Mouse (Mus musculus) neutrophil, adult 59 days (primary cell): ENCODE results near the gene Tssk2. TPM values are rescaled to one million over a fixed set of nuclear protein-coding genes. Genes with fewer than 3 reads are reported as not detected.

Source experiments
- total RNA-seq, 2 experiments: library from RNA; stranded (reverse); gene quantifications; 1 replicate in 1 of 2; 2 replicates in 1 of 2; pipeline ENCODE4 v1.2.4; 2023

Gene Tssk2
- total RNA-seq: not detected

DNA sequence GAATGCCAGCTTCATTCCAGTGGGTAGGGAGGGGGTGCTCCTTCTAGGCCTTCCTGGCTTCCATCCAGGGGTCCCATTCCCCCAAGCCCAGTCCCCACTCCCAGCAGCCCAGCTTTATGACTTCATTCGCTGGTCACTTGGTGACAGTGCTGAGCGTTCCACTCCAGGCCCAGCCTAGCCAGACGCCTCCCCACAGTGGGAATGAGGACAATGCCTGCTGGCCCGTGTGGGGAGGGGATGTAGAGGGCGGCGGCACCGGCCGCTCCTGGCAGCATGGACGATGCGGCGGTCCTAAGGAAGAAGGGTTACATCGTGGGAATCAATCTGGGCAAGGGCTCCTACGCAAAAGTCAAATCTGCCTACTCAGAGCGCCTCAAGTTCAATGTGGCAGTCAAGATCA is at the start of gene Tssk2, which contains the start of gene Dgcr2:
Gene Tssk2, plus strand, starts transcription at position 176 of the 400 bp plus-strand sequence.
Gene Dgcr2, minus strand, starts transcription at position 101 of the 400 bp plus-strand sequence.

DNA sequence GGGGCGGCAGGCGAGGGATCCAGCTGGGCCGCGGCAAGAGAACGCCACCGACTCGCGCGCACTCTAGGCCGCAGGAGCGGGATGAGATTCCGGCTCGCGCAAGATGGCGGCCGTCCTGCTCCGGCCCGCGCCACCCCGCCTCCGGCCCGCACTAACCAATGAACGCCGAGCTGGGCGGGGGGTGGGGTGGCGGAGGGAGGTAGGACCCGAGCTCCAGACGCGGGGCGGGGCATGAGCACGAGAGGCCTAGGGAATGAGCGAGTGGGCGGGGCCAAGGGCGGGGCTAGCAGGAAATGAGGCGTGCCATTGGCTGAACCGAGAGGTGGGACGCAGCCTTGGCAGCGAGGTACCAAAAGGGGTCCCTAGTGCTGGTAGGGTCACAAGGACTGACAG is 6.9 kb upstream of the Tssk2 start, which contains the start of gene Gm20518:
Gene Gm20518, minus strand, starts transcription at position 105 of the 393 bp plus-strand sequence.

GRCm38 (mm10) chr16:17893923-17894322 is 4.5 kb upstream of the Tssk2 start, which contains the start of gene Tssk1:
Tssk1 (plus strand) TSS chr16:17894223.

DNA sequence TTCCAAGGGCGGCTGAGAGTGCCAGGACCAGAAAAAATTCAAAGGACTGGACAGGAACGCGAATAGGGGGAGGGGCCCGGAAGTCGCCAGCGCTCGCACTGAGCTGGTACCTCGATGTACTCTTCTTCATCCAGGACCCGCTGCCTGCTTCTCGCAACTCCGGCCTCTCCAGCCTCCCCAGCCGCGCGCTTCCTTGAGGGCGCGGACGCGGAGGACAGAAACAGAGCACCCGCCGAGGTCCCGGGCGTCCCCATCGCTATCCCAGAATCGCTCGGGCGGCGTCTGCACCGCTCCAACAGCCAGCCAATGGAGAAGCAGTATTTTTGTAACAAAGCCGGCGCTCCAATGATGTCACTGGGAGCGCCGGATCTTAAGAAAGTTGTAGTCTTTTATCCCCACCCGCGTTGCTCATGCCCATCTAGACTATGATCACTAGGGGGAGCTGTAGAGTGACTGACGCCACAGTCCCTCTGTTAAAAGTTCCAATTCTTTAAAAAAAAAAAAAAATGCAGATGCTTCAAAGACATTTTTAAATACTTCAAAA is 12.7 kb downstream of the Tssk2 start, which contains the start of gene Ess2:
Gene Ess2, minus strand, starts transcription at position 297 of the 544 bp plus-strand sequence.

GRCm38 (mm10) chr16:17914307-17915249 is 16.1 kb downstream of the Tssk2 start, which contains the start of gene Gsc2:
Gsc2 (minus strand) TSS chr16:17915059.

GRCm38 (mm10) chr16:17928087-17928580 is 29.7 kb downstream of the Tssk2 start, which contains the start of gene Slc25a1:
Slc25a1 (minus strand) TSS chr16:17928219.

Other genes starting within 250 kb of the Tssk2 start
- 10 to 100 TPM; 84.2 TPM for gene Med15, start 165.7 kb upstream of the Tssk2 start, total RNA-seq
- gene Klhl22, start 139.0 kb upstream of the Tssk2 start, total RNA-seq: 10 to 100 TPM in 1 of 2 experiments, 1 to 10 TPM in 1; 9.5 to 13.6 TPM
- gene Scarf2, start 101.4 kb upstream of the Tssk2 start, total RNA-seq: not detected
- gene B830017H08Rik, start 65.5 kb upstream of the Tssk2 start, total RNA-seq: not detected
- 1 to 10 TPM; 3.5 to 3.9 TPM for gene Car15, start 60.3 kb upstream of the Tssk2 start, total RNA-seq
- gene Gm20518, start 7.0 kb upstream of the Tssk2 start, total RNA-seq: under 1 TPM; 0.35 to 0.76 TPM
- not detected for gene Tssk1, start 4.4 kb upstream of the Tssk2 start, total RNA-seq
- gene Dgcr2, start 75 bp upstream of the Tssk2 start, total RNA-seq: 10 to 100 TPM; 37.2 to 42.9 TPM
- 10 to 100 TPM; 27.8 to 32.6 TPM for gene Ess2, start 12.7 kb downstream of the Tssk2 start, total RNA-seq
- not detected for gene Gsc2, start 16.4 kb downstream of the Tssk2 start, total RNA-seq
- gene Slc25a1, start 29.6 kb downstream of the Tssk2 start, total RNA-seq: 10 to 100 TPM; 16.3 to 17.2 TPM
- 1 to 10 TPM in 1 of 2 experiments, under 1 TPM in 1; 0.56 to 2.1 TPM for gene Vpreb2, start 81.8 kb downstream of the Tssk2 start, total RNA-seq
- gene Dgcr6, start 154.2 kb downstream of the Tssk2 start, total RNA-seq: 1 to 10 TPM; 6.8 to 7.7 TPM
- 1 to 10 TPM; 8.5 to 9.8 TPM for gene Prodh, start 191.6 kb downstream of the Tssk2 start, total RNA-seq
- under 1 TPM; 0.20 to 0.42 TPM for gene Rtn4r, start 229.0 kb downstream of the Tssk2 start, total RNA-seq